Mouse (Mus musculus): ENCODE results near the gene Rbfox3. TPM values are rescaled to one million over a fixed set of nuclear protein-coding genes. Genes with fewer than 3 reads are reported as not detected.
A peak's percentile ranks its signal among the peaks of the same experiment; 100 is the strongest.

Rbfox3 gene
- total and polyA plus RNA-seq, 2 experiments from 2014 or later: 52.6 to 76.8 TPM

DNA sequence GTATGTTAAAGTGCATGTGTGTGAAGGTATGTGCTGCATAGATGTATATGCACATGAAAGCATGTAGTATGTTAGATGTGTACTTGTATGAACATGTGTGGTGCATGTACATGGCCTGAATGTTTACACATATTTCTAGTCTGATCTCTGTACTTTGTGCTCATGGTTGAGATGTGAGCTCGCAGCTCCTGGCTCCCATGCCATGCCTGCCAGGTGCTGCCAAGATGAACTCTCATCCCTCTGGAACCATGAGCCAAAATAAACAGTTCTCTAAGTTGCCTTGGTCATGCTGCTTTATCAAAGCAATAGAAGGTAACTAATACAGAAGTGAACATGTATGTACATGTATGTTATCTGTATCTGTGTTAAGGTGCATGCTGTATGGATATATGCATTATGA is 161.9 kb downstream of the Rbfox3 start:
- Histone ChIP-seq H3K36me3 (ENCODE audit: insufficient read depth, low read length) (no peaks in the 10 kb centered on the region), H3K27me3 (ENCODE audit: insufficient read depth, low read length) (no peaks in the 10 kb centered on the region), H3K9ac (replicated peaks; ENCODE audit: low read length) (no peak overlapping the region), H3K4me3 (ENCODE audit: low read length) (no peak overlapping the region), H3K27ac (no peak overlapping the region), H3K4me1 (ENCODE audit: insufficient read depth, low read length) (peaks cover 46% of the 10 kb centered on the region), H3K4me2 (ENCODE audit: low read depth, low read length) (no peak overlapping the region), H3K9me3 (ENCODE audit: low read length) (no peaks in the 10 kb centered on the region)
- WGBS: 81% methylated on average over 1 of the region's 1 CpGs
- DNase-seq (ENCODE audit: low spot score) (no peak), ATAC-seq (no peak)
- TF ChIP-seq CTCF (IDR thresholded peaks at IDR 0.05; ENCODE audit: low read depth): no peak

- Histone ChIP-seq H3K27ac (no peak overlapping the region), H3K4me3 (ENCODE audit: low read length) (no peak overlapping the region), H3K9me3 (ENCODE audit: low read length) (no peaks in the 10 kb centered on the region), H3K36me3 (ENCODE audit: insufficient read depth, low read length) (no peaks in the 10 kb centered on the region), H3K27me3 (ENCODE audit: insufficient read depth, low read length) (no peaks in the 10 kb centered on the region), H3K4me2 (ENCODE audit: low read depth, low read length) (no peak overlapping the region), H3K4me1 (ENCODE audit: insufficient read depth, low read length) (peaks cover 47% of the 10 kb centered on the region), H3K9ac (replicated peaks; ENCODE audit: low read length) (no peak overlapping the region)
- TF ChIP-seq CTCF (IDR thresholded peaks at IDR 0.05; ENCODE audit: low read depth): no peak
- WGBS: 26% methylated on average over 10 of the region's 10 CpGs
- DNase-seq (ENCODE audit: low spot score) (peak; percentile 52), ATAC-seq (no peak)
Observed at GRCm38 (mm10) chr11:118748622-118749021, 162.8 kb downstream of the Rbfox3 start.

DNA sequence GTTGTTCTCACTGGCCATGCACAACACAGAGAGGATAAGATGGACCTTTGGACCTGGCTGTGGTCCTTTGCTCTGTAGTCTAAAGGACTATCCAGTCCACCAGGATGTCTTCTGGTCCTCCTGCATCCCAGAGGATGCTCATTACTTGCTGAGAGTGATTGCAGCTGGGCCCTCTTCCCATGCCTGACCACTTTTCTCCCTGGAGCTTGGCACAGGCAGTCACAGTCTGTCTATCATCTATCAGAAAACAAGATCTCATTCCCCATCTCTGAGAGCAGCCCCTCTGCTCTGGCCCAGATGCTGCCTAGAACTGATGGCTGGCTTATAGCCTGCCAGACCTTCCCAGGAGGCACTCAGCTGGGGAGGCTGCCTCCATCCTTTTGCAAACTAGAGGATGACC is 166.1 kb downstream of the Rbfox3 start:
- Histone ChIP-seq H3K4me1 (ENCODE audit: insufficient read depth, low read length) (peaks cover 29% of the 10 kb centered on the region), H3K36me3 (ENCODE audit: insufficient read depth, low read length) (no peaks in the 10 kb centered on the region), H3K9me3 (ENCODE audit: low read length) (no peaks in the 10 kb centered on the region), H3K9ac (replicated peaks; ENCODE audit: low read length) (no peak overlapping the region), H3K27ac (0 out of 2 replicates have a peak overlapping the region, but pooled peaks have one; percentile 16), H3K27me3 (ENCODE audit: insufficient read depth, low read length) (no peaks in the 10 kb centered on the region), H3K4me3 (ENCODE audit: low read length) (no peak overlapping the region), H3K4me2 (ENCODE audit: low read depth, low read length) (0 out of 2 replicates have a peak overlapping the region, but pooled peaks have one; percentile 41)
- DNase-seq (ENCODE audit: low spot score): no peak
- TF ChIP-seq CTCF (IDR thresholded peaks at IDR 0.05; ENCODE audit: low read depth): no peak
- no peak for ATAC-seq

DNA sequence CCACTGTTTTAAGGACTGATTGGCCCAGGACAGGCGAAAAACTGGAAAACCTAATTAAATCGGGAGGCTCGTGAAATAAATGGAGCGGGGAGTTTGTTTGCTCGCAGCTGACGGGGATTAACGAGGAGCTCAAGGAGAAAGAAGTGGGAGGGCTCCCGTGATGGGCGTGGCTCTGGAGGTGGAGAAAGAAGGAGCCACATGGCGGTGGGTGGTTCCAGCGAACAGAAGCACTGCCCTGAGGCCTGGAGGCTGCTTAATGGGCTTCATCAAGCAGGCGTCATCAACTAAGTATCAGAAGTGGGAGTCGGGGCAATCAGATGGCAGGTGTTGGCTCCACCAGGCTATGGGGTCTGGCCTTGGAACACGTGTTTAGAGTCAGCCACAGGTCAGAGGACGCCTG is 166.6 kb downstream of the Rbfox3 start:
- H3K9me3 ChIP-seq (ENCODE audit: low read length): no peaks in the 10 kb centered on the region
- ATAC-seq: peak; percentile 42; the same call in 1 of the 2 replicates
- TF ChIP-seq CTCF (IDR thresholded peaks at IDR 0.05; ENCODE audit: low read depth): no peak
- no peaks in the 10 kb centered on the region for H3K27me3 ChIP-seq (ENCODE audit: insufficient read depth, low read length)
- WGBS: 7% methylated on average over 15 of the region's 15 CpGs
- 0 out of 2 replicates have a peak overlapping the region, but pooled peaks have one; percentile 4 for H3K4me3 ChIP-seq (ENCODE audit: low read length)
- H3K9ac ChIP-seq (replicated peaks; ENCODE audit: low read length): no peak overlapping the region
- peak; percentile 79 for DNase-seq (ENCODE audit: low spot score)
- no peaks in the 10 kb centered on the region for H3K36me3 ChIP-seq (ENCODE audit: insufficient read depth, low read length)
- peak overlapping the region; percentile 41 for H3K4me2 ChIP-seq (ENCODE audit: low read depth, low read length)
- H3K27ac ChIP-seq: 0 out of 2 replicates have a peak overlapping the region, but pooled peaks have one; percentile 16
- H3K4me1 ChIP-seq (ENCODE audit: insufficient read depth, low read length): peaks cover 29% of the 10 kb centered on the region

- Histone ChIP-seq H3K27me3 (ENCODE audit: insufficient read depth, low read length) (no peaks in the 10 kb centered on the region), H3K4me1 (ENCODE audit: insufficient read depth, low read length) (peaks cover 29% of the 10 kb centered on the region), H3K9ac (replicated peaks; ENCODE audit: low read length) (no peak overlapping the region), H3K36me3 (ENCODE audit: insufficient read depth, low read length) (no peaks in the 10 kb centered on the region), H3K4me2 (ENCODE audit: low read depth, low read length) (no peak overlapping the region), H3K9me3 (ENCODE audit: low read length) (no peaks in the 10 kb centered on the region), H3K27ac (no peak overlapping the region), H3K4me3 (ENCODE audit: low read length) (no peak overlapping the region)
- ATAC-seq (no peak), DNase-seq (ENCODE audit: low spot score) (peak; percentile 78)
- WGBS: 22% methylated on average over 3 of the region's 3 CpGs
- peak; percentile 86 for TF ChIP-seq CTCF (IDR thresholded peaks at IDR 0.05; ENCODE audit: low read depth)
Observed at GRCm38 (mm10) chr11:118742762-118743161, 168.6 kb downstream of the Rbfox3 start.

DNA sequence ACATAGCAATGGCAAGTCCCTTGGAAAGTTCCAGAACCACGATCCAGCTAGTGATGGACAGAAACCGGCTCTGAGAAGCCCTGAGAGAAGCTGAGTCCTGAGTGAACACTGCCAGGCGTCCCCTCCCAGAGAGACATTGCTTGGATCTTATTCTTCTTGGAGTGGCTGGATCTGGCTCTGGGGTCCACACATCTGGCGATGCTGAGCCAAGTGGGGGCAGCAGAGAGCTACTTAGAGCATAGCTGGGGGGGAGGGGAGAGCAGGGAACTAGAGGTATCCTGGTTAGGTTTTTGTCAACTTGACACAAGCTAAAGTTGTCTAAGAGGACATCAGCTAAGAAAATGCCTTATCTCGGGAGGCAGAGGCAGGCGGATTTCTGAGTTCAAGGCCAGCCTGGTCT is 170.1 kb downstream of the Rbfox3 start:
- no peaks in the 10 kb centered on the region for H3K27me3 ChIP-seq (ENCODE audit: insufficient read depth, low read length)
- no peaks in the 10 kb centered on the region for H3K36me3 ChIP-seq (ENCODE audit: insufficient read depth, low read length)
- peak; percentile 71 for TF ChIP-seq CTCF (IDR thresholded peaks at IDR 0.05; ENCODE audit: low read depth)
- DNase-seq (ENCODE audit: low spot score) (peak; percentile 84), ATAC-seq (no peak)
- no peak overlapping the region for H3K27ac ChIP-seq
- WGBS: 37% methylated on average over 6 of the region's 6 CpGs
- H3K4me1 ChIP-seq (ENCODE audit: insufficient read depth, low read length): peaks cover 29% of the 10 kb centered on the region
- H3K9ac ChIP-seq (replicated peaks; ENCODE audit: low read length): no peak overlapping the region
- no peak overlapping the region for H3K4me2 ChIP-seq (ENCODE audit: low read depth, low read length)
- no peak overlapping the region for H3K4me3 ChIP-seq (ENCODE audit: low read length)
- H3K9me3 ChIP-seq (ENCODE audit: low read length): no peaks in the 10 kb centered on the region

DNA sequence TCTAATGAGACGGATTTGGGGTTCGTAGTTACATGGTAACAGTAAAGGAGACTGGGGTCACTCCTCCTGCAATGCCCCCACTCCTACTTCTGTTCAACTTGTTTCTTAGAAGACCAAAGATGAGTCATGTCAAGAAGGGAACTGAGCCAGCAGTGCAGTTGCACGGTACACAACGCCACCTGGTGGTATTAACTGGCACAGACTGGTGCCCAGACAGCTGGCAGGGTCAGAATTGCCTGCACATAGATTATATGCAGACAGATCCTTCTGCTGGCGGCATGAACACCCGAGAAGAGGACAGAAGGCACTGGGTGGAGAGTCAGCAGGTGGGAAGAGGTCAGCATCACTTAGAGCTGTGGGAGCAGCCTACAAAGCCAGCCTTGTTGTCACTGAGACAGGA is 171.4 kb downstream of the Rbfox3 start:
- H3K27ac ChIP-seq: no peak overlapping the region

More for the DNA sequence above, 171.4 kb downstream of the Rbfox3 start:
- 14% methylated on average over 6 of the region's 6 CpGs for WGBS
- H3K4me2 ChIP-seq (ENCODE audit: low read depth, low read length): no peak overlapping the region
- peak; percentile 94 for DNase-seq (ENCODE audit: low spot score)
- TF ChIP-seq CTCF (IDR thresholded peaks at IDR 0.05; ENCODE audit: low read depth): peak; percentile 97
- peaks cover 25% of the 10 kb centered on the region for H3K4me1 ChIP-seq (ENCODE audit: insufficient read depth, low read length)
- H3K9ac ChIP-seq (replicated peaks; ENCODE audit: low read length): no peak overlapping the region
- H3K27me3 ChIP-seq (ENCODE audit: insufficient read depth, low read length): no peaks in the 10 kb centered on the region
- H3K36me3 ChIP-seq (ENCODE audit: insufficient read depth, low read length): no peaks in the 10 kb centered on the region
- no peak overlapping the region for H3K4me3 ChIP-seq (ENCODE audit: low read length)
- ATAC-seq: no peak
- H3K9me3 ChIP-seq (ENCODE audit: low read length): no peaks in the 10 kb centered on the region

Measured in hindbrain, postnatal 0 days (tissue).